Mouse (Mus musculus) heart, postnatal 0 days (tissue): ENCODE measurements around the gene Dnm2.

Source experiments
- CTCF ChIP-seq: IDR thresholded peaks from 2 replicates; pipeline ENCODE4 v1.5.1; 2016; ENCODE audit warnings: antibody characterized with exemption, control low read depth, low read depth
- EP300 ChIP-seq: IDR thresholded peaks from 2 replicates; pipeline ENCODE4 v1.6.1; 2016; ENCODE audit warnings: antibody characterized with exemption, low read depth

DNA sequence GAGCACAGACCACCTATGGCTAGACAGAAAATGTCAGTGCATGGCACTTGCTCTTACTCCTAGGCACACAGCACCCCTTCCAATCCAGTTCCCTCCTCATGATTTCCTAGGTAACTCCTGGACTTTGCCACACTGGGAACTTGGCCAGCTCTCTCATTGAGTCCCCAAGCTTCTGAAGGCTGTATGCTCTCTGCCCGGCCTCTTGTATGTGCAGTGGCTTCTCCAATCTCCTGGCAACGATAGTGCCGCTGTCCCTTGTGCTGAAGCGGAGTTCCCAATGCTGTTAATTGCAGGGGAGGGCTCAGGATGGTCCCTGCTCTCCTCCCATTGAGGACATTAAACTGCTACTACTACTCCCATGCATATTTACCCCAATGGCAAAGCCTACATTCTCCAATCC lies 16.8 kb upstream of the Dnm2 start:
- TF ChIP-seq CTCF (no peak), EP300 (no peak)
